Mouse (Mus musculus) thymus, adult 2 months (tissue): ENCODE results near the gene Aurkb.

Experiments used
- CTCF ChIP-seq: fragments of 200-500 bp; IDR thresholded peaks from 2 replicates; pipeline ENCODE4 v1.5.1; 2012; ENCODE audit warnings: mild to moderate bottlenecking, control low read depth, low read length, moderate library complexity, borderline replicate concordance; ENCODE audit not compliant: control insufficient read depth, poor library complexity, insufficient read depth; ENCODE audit errors: extremely low read depth
- POLR2A ChIP-seq: fragments of 200-500 bp; IDR thresholded peaks from 2 replicates; pipeline ENCODE4 v1.6.1; 2012; ENCODE audit warnings: mild to moderate bottlenecking, low read length, control low read depth, moderate library complexity; ENCODE audit not compliant: control insufficient read depth, poor library complexity, insufficient read depth; ENCODE audit errors: extremely low read depth

- TF ChIP-seq CTCF = no peak
- no peak for TF ChIP-seq POLR2A
Observed at GRCm38 (mm10) chr11:69085608-69086007, 40.2 kb downstream of the Aurkb start.
